Mouse (Mus musculus) kidney, postnatal 4 days (tissue): ENCODE results near the gene Vmn1r89.

Experiments used
- DNase-seq, 2 experiments: peaks; one replicate each; pipeline ENCODE4 v3.0.0; 2021; ENCODE audit warnings: mixed read lengths in 2 of 2

Vmn1r89 gene

GRCm38 (mm10) chr7:13212720-13213119, at the start of gene Vmn1r89:
Vmn1r89 (plus strand) TSS chr7:13213020.
- no peak for DNase-seq

- no peak for DNase-seq
These were observed 48.2 kb downstream of the Vmn1r89 start for GRCm38 (mm10) chr7:13260746-13261700.

GRCm38 (mm10) chr7:13263851-13264250, 51.0 kb downstream of the Vmn1r89 start:
- no peak for DNase-seq

- no peak for DNase-seq
These were observed 51.6 kb downstream of the Vmn1r89 start for GRCm38 (mm10) chr7:13264396-13264795.

- DNase-seq = no peak
These were observed 56.0 kb downstream of the Vmn1r89 start for GRCm38 (mm10) chr7:13268749-13269260.

- no peak for DNase-seq
These were observed 56.6 kb downstream of the Vmn1r89 start for GRCm38 (mm10) chr7:13269394-13269793.
